Mouse (Mus musculus) midbrain, embryonic 12.5 days (tissue): ENCODE results near the gene Snx29. TPM values are rescaled to one million over a fixed set of nuclear protein-coding genes. Genes with fewer than 3 reads are reported as not detected.

Experiments used
- ATAC-seq: fragments of 200-750 bp; cut with Nextera tagmentation; 2 replicates; pipeline ENCODE4 v1.8.0; 2017; ENCODE audit warnings: low read depth, moderate TSS enrichment, moderate library complexity; ENCODE audit not compliant: low FRiP score
- H3K27ac ChIP-seq: fragments of 300-500 bp; sonication (generic); replicated peaks from 2 replicates; pipeline ENCODE4 v1.5.1; 2016; ENCODE audit warnings: mild to moderate bottlenecking
- H3K27me3 ChIP-seq: fragments of 300-500 bp; sonication (generic); 2 replicates; pipeline ENCODE4 v1.6.1; 2016; ENCODE audit warnings: mild to moderate bottlenecking
- H3K36me3 ChIP-seq: fragments of 300-500 bp; sonication (generic); 2 replicates; pipeline ENCODE4 v1.6.1; 2016
- H3K4me1 ChIP-seq: fragments of 300-500 bp; sonication (generic); 2 replicates; pipeline ENCODE4 v1.6.1; 2016
- H3K4me2 ChIP-seq: fragments of 300-500 bp; sonication (generic); replicated peaks from 2 replicates; pipeline ENCODE4 v1.6.1; 2016; ENCODE audit warnings: mild to moderate bottlenecking, moderate library complexity
- H3K4me3 ChIP-seq: fragments of 300-500 bp; sonication (generic); 2 replicates; pipeline ENCODE4 v1.5.1; 2016; ENCODE audit warnings: mild to moderate bottlenecking
- H3K9ac ChIP-seq: fragments of 300-500 bp; sonication (generic); replicated peaks from 2 replicates; pipeline ENCODE4 v1.6.1; 2016; ENCODE audit warnings: mild to moderate bottlenecking, moderate library complexity
- H3K9me3 ChIP-seq: fragments of 300-500 bp; sonication (generic); 2 replicates; pipeline ENCODE4 v1.6.1; 2016; ENCODE audit warnings: mild to moderate bottlenecking
- WGBS: fragments of 180-500 bp; shearing (Covaris S2); methylation state at CpG from one replicate; pipeline ENCODE4 v1.1.7; 2016; 5-methylcytosine and 5-hydroxymethylcytosine counted together
- polyA plus RNA-seq: library from polyadenylated mRNA; unstranded; fragments of >200 nt; fragmentation: Nextera tagmentation; extraction: Ambion mirVana; gene quantifications from 2 replicates; pipeline ENCODE4 v1.2.1, GENCODE M21; 2016

Snx29 gene
- polyA plus RNA-seq, 1 experiment from 2014 or later = 19.6 TPM

GRCm38 (mm10) chr16:11532592-11532991 is 209.9 kb downstream of the Snx29 start:
- peaks cover 5% of the 10 kb centered on the region; the same call in 1 of the 2 replicates for H3K4me1 ChIP-seq
- H3K36me3 ChIP-seq = no peaks in the 10 kb centered on the region
- no peak overlapping the region for H3K9ac ChIP-seq
- H3K4me2 ChIP-seq = no peak overlapping the region
- H3K27me3 ChIP-seq = no peaks in the 10 kb centered on the region
- no peak overlapping the region for H3K27ac ChIP-seq
- no peak overlapping the region for H3K4me3 ChIP-seq
- no peaks in the 10 kb centered on the region for H3K9me3 ChIP-seq
- WGBS = 83% methylated on average over 8 of the region's 8 CpGs
- ATAC-seq = no peak

GRCm38 (mm10) chr16:11533441-11533840 is 210.7 kb downstream of the Snx29 start:
- Histone ChIP-seq H3K36me3 (no peaks in the 10 kb centered on the region), H3K4me2 (no peak overlapping the region), H3K27me3 (no peaks in the 10 kb centered on the region), H3K27ac (no peak overlapping the region), H3K9me3 (no peaks in the 10 kb centered on the region), H3K4me3 (no peak overlapping the region), H3K9ac (no peak overlapping the region), H3K4me1 (peaks cover 11% of the 10 kb centered on the region)
- no peak for ATAC-seq
- WGBS = 71% methylated on average over 3 of the region's 3 CpGs

GRCm38 (mm10) chr16:11537663-11538062 is 215.0 kb downstream of the Snx29 start:
- Histone ChIP-seq H3K9me3 (no peaks in the 10 kb centered on the region), H3K27ac (no peak overlapping the region), H3K36me3 (no peaks in the 10 kb centered on the region), H3K9ac (no peak overlapping the region), H3K27me3 (no peaks in the 10 kb centered on the region), H3K4me2 (no peak overlapping the region), H3K4me3 (no peak overlapping the region), H3K4me1 (peaks cover 11% of the 10 kb centered on the region)
- no peak for ATAC-seq
- 23% methylated on average over 5 of the region's 5 CpGs for WGBS

- no peak overlapping the region for H3K27ac ChIP-seq
- 28% methylated on average over 3 of the region's 3 CpGs for WGBS
Observed at GRCm38 (mm10) chr16:11538191-11538590, 215.5 kb downstream of the Snx29 start.

GRCm38 (mm10) chr16:11540961-11541360 is 218.3 kb downstream of the Snx29 start:
- Histone ChIP-seq H3K4me3 (no peak overlapping the region), H3K9me3 (no peaks in the 10 kb centered on the region), H3K36me3 (no peaks in the 10 kb centered on the region), H3K27me3 (no peaks in the 10 kb centered on the region), H3K9ac (no peak overlapping the region), H3K4me2 (no peak overlapping the region), H3K4me1 (peaks cover 11% of the 10 kb centered on the region), H3K27ac (no peak overlapping the region)
- no peak for ATAC-seq

More at GRCm38 (mm10) chr16:11538191-11538590, 215.5 kb downstream of the Snx29 start:
- H3K4me1 ChIP-seq = peaks cover 11% of the 10 kb centered on the region
- no peak overlapping the region for H3K4me3 ChIP-seq
- ATAC-seq = no peak
- H3K36me3 ChIP-seq = no peaks in the 10 kb centered on the region
- H3K27me3 ChIP-seq = no peaks in the 10 kb centered on the region
- H3K9me3 ChIP-seq = no peaks in the 10 kb centered on the region
- H3K9ac ChIP-seq = no peak overlapping the region
- no peak overlapping the region for H3K4me2 ChIP-seq

- no peak for ATAC-seq
- Histone ChIP-seq H3K4me1 (peaks cover 11% of the 10 kb centered on the region), H3K27ac (no peak overlapping the region), H3K36me3 (no peaks in the 10 kb centered on the region), H3K27me3 (no peaks in the 10 kb centered on the region), H3K9ac (no peak overlapping the region), H3K4me2 (no peak overlapping the region), H3K9me3 (no peaks in the 10 kb centered on the region), H3K4me3 (no peak overlapping the region)
- 90% methylated on average over 7 of the region's 7 CpGs for WGBS
Observed at GRCm38 (mm10) chr16:11541769-11542168, 219.1 kb downstream of the Snx29 start.

- H3K27ac ChIP-seq = no peak overlapping the region
- H3K4me1 ChIP-seq = no peaks in the 10 kb centered on the region
- H3K36me3 ChIP-seq = no peaks in the 10 kb centered on the region
- ATAC-seq = no peak
- no peak overlapping the region for H3K4me3 ChIP-seq
- no peak overlapping the region for H3K4me2 ChIP-seq
- WGBS = 91% methylated on average over 8 of the region's 8 CpGs
- no peaks in the 10 kb centered on the region for H3K27me3 ChIP-seq
- H3K9me3 ChIP-seq = no peaks in the 10 kb centered on the region
- H3K9ac ChIP-seq = no peak overlapping the region
Observed at GRCm38 (mm10) chr16:11550043-11550725, 227.5 kb downstream of the Snx29 start.

DNA sequence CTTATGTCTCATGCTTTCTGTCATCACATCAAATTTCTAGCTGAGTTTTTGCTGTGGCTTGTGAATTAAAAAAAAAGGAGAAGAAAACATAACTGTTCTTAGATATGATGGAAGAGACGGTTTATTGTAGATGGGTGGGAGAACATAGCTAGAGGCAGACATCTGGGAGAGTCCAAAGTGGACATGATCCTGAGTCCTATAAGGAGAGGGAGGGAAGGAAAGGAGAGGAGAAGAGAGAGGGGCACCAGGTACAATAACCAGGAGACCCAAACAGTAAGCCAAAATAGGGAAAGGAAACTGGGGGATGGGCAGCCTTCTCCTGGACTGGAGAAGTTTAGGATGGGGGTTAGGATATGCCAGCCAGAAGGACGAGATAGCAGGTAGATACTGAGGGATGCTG is 239.0 kb downstream of the Snx29 start:
- H3K4me2 ChIP-seq = no peak overlapping the region
- WGBS = 86% methylated on average over 2 of the region's 2 CpGs
- no peaks in the 10 kb centered on the region for H3K9me3 ChIP-seq
- H3K4me3 ChIP-seq = no peak overlapping the region
- no peak for ATAC-seq
- 0 out of 2 replicates have a peak, but pooled peaks cover 3% of the 10 kb centered on the region for H3K4me1 ChIP-seq
- H3K9ac ChIP-seq = no peak overlapping the region
- no peaks in the 10 kb centered on the region for H3K36me3 ChIP-seq
- H3K27me3 ChIP-seq = no peaks in the 10 kb centered on the region; the same call in 1 of the 2 replicates
- no peak overlapping the region for H3K27ac ChIP-seq

DNA sequence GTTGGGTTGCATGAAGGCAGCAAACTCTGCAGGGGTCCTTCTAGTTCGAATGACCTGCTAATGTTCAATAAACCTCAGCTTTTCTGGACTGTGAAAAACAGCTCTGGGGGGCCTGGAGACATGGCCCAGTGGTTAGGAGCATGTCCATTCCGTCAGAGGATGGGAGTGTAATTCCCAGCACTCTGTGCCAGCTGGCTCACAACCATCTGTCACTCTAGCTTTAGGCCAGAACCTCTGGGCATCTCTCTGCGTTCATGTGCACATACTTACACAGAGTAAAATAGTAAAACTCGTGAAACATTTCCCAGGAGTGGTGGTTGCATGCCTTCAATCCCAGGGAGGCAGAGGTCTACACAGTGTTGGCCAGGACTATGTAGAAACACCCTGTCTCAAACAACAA is 241.1 kb downstream of the Snx29 start:
- no peak for ATAC-seq
- Histone ChIP-seq H3K27ac (no peak overlapping the region), H3K27me3 (no peaks in the 10 kb centered on the region; the same call in 1 of the 2 replicates), H3K4me2 (no peak overlapping the region), H3K9me3 (no peaks in the 10 kb centered on the region), H3K4me1 (0 out of 2 replicates have a peak, but pooled peaks cover 3% of the 10 kb centered on the region), H3K4me3 (no peak overlapping the region), H3K9ac (no peak overlapping the region), H3K36me3 (no peaks in the 10 kb centered on the region)
- WGBS = 71% methylated on average over 4 of the region's 4 CpGs

- Histone ChIP-seq H3K9ac (no peak overlapping the region), H3K27ac (no peak overlapping the region), H3K36me3 (no peaks in the 10 kb centered on the region), H3K27me3 (no peaks in the 10 kb centered on the region; the same call in 1 of the 2 replicates), H3K4me3 (no peak overlapping the region), H3K4me1 (0 out of 2 replicates have a peak, but pooled peaks cover 3% of the 10 kb centered on the region), H3K4me2 (no peak overlapping the region), H3K9me3 (no peaks in the 10 kb centered on the region)
- 88% methylated on average over 11 of the region's 11 CpGs for WGBS
- no peak for ATAC-seq
Observed at GRCm38 (mm10) chr16:11565126-11565525, 242.4 kb downstream of the Snx29 start.

- no peak overlapping the region for H3K4me2 ChIP-seq
- no peak overlapping the region for H3K4me3 ChIP-seq
- no peak overlapping the region for H3K9ac ChIP-seq
- H3K36me3 ChIP-seq = no peaks in the 10 kb centered on the region
- no peaks in the 10 kb centered on the region; the same call in 1 of the 2 replicates for H3K27me3 ChIP-seq
- 84% methylated on average over 3 of the region's 3 CpGs for WGBS
- ATAC-seq = no peak
- H3K27ac ChIP-seq = no peak overlapping the region
- H3K9me3 ChIP-seq = no peaks in the 10 kb centered on the region
- H3K4me1 ChIP-seq = 0 out of 2 replicates have a peak, but pooled peaks cover 3% of the 10 kb centered on the region
Observed at GRCm38 (mm10) chr16:11567594-11567993, 244.9 kb downstream of the Snx29 start.

DNA sequence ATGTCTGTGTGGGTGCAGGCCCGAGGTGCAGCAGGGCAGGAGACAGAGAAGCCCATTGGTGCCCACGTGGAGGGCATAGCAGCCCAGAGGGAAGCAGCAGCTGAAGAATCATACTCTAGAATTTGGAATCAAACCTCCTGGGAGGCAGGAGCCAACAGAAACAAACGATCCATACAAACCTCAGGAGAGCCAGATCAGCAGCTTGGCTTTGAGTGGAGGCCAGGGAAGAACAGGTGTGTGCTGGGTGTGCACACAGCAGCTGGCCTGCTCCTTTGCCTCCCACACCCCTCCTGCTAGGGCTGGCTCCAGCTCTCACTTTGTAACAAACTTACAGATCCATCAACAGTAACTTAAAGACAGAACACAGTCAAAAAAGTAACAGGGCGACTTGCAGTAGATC is 245.4 kb downstream of the Snx29 start:
- 88% methylated on average over 4 of the region's 4 CpGs for WGBS
- H3K4me2 ChIP-seq = no peak overlapping the region
- no peak overlapping the region for H3K27ac ChIP-seq
- H3K9ac ChIP-seq = no peak overlapping the region
- no peak for ATAC-seq
- no peaks in the 10 kb centered on the region for H3K9me3 ChIP-seq
- H3K4me3 ChIP-seq = no peak overlapping the region
- 0 out of 2 replicates have a peak, but pooled peaks cover 3% of the 10 kb centered on the region for H3K4me1 ChIP-seq
- H3K27me3 ChIP-seq = no peaks in the 10 kb centered on the region; the same call in 1 of the 2 replicates
- H3K36me3 ChIP-seq = no peaks in the 10 kb centered on the region
